Mouse (Mus musculus) C2C12 (cell line): Measurements from ENCODE around the gene Tmem150c. TPM values are rescaled to one million over a fixed set of nuclear protein-coding genes. Genes with fewer than 3 reads are reported as not detected.

ENCODE experiments used
- H3K27me3 ChIP-seq: one replicate; pipeline ENCODE4 v1.6.1; 2011; ENCODE audit not compliant: control insufficient read depth, insufficient read depth, insufficient read length
- H3K36me3 ChIP-seq: one replicate; pipeline ENCODE4 v1.6.1; 2011; ENCODE audit not compliant: control insufficient read depth, insufficient read depth
- H3K4me3 ChIP-seq: one replicate; pipeline ENCODE4 v1.5.1; 2011; ENCODE audit warnings: mild to moderate bottlenecking, control low read depth; ENCODE audit not compliant: poor library complexity, insufficient read depth, severe bottlenecking
- H3K79me2 ChIP-seq: one replicate; pipeline ENCODE4 v1.6.1; 2011; ENCODE audit not compliant: control insufficient read depth, insufficient read depth
- H3K79me3 ChIP-seq: one replicate; pipeline ENCODE4 v1.6.1; 2011; ENCODE audit warnings: low read depth, control low read depth
- H3ac ChIP-seq: one replicate; pipeline ENCODE3; 2011; ENCODE audit warnings: low read depth; ENCODE audit not compliant: control insufficient read depth, insufficient read length
- CEBPB ChIP-seq: IDR thresholded peaks from one replicate; pipeline ENCODE4 v1.6.1; 2011; ENCODE audit warnings: low read depth, mild to moderate bottlenecking, control low read depth, moderate library complexity
- CTCF ChIP-seq: IDR thresholded peaks from one replicate; pipeline ENCODE4 v1.5.1; 2011; ENCODE audit not compliant: control insufficient read depth, insufficient read depth, insufficient read length
- FOSL1 ChIP-seq: IDR thresholded peaks from one replicate; pipeline ENCODE4 v1.8.0; 2011; ENCODE audit warnings: mild to moderate bottlenecking, low read length; ENCODE audit not compliant: poor library complexity, insufficient read depth, severe bottlenecking
- MAX ChIP-seq: IDR thresholded peaks from one replicate; pipeline ENCODE4 v1.6.1; 2011; ENCODE audit warnings: mild to moderate bottlenecking, control low read depth
- MYOD1 ChIP-seq: IDR thresholded peaks from one replicate; pipeline ENCODE4 v1.6.1; 2011; ENCODE audit warnings: low read depth; ENCODE audit not compliant: control insufficient read depth, insufficient read length
- MYOG ChIP-seq: IDR thresholded peaks from one replicate; pipeline ENCODE4 v1.6.1; 2011; ENCODE audit not compliant: control insufficient read depth, insufficient read length; ENCODE audit errors: extremely low read depth
- USF1 ChIP-seq: IDR thresholded peaks from one replicate; pipeline ENCODE4 v1.6.1; 2011; ENCODE audit warnings: low read depth, mild to moderate bottlenecking, control low read depth, moderate library complexity
- polyA plus RNA-seq: library from polyadenylated mRNA; unstranded; fragments of >200 nt; fragmentation: generic; extraction: Trizol; gene quantifications from one replicate; pipeline ENCODE4 v1.2.1, GENCODE M21; 2012; ENCODE audit warnings: missing spikeins

Gene Tmem150c
- polyA plus RNA-seq, 1 experiment = not detected

- H3K4me3 ChIP-seq = no peak overlapping the region
- H3K36me3 ChIP-seq = peaks cover 14% of the 10 kb centered on the region
- H3ac ChIP-seq = no peak overlapping the region
- H3K27me3 ChIP-seq = no peaks in the 10 kb centered on the region
- peaks cover 69% of the 10 kb centered on the region for H3K79me2 ChIP-seq
- TF ChIP-seq FOSL1 (no peak), MAX (no peak)
- peaks cover 39% of the 10 kb centered on the region for H3K79me3 ChIP-seq
These were observed 104.6 kb downstream of the Tmem150c start for GRCm38 (mm10) chr5:100054807-100055547.

DNA sequence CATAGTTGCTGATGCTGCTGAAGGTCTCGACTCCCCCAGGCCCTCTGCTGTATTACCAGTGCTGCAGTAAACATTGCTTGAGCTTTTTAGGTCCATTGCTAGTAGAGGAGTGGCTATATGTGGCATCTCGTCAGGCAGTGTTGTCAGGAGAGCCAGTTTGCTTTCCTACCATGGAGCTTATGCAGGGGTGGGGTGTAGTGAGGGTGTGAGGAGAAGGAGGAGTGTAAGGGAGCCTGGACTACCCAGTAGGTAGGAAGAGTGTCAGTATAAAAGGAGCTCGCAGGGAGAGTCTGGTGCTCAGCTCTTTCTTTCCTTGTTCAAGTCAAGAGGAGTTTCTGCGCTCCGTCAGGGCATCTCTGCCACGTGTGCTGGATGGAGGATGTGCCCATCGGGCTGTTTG is 106.9 kb downstream of the Tmem150c start:
- no peaks in the 10 kb centered on the region for H3K27me3 ChIP-seq
- peaks cover 7% of the 10 kb centered on the region for H3K36me3 ChIP-seq
- no peak overlapping the region for H3K4me3 ChIP-seq
- peaks cover 89% of the 10 kb centered on the region for H3K79me2 ChIP-seq
- TF ChIP-seq MYOD1 (no peak), CEBPB (no peak), USF1 (no peak), FOSL1 (no peak), MYOG (no peak), CTCF (no peak), MAX (no peak)
- no peak overlapping the region for H3ac ChIP-seq
- peaks cover 58% of the 10 kb centered on the region for H3K79me3 ChIP-seq

- H3K4me3 ChIP-seq = no peak overlapping the region
- peaks cover 91% of the 10 kb centered on the region for H3K79me2 ChIP-seq
- H3K79me3 ChIP-seq = peaks cover 74% of the 10 kb centered on the region
- H3ac ChIP-seq = no peak overlapping the region
- no peaks in the 10 kb centered on the region for H3K27me3 ChIP-seq
- TF ChIP-seq FOSL1 = no peak
- TF ChIP-seq CEBPB = no peak
- TF ChIP-seq MYOG = no peak
- TF ChIP-seq USF1 = no peak
- no peak for TF ChIP-seq CTCF
- TF ChIP-seq MAX = no peak
- no peak for TF ChIP-seq MYOD1
- H3K36me3 ChIP-seq = peaks cover 7% of the 10 kb centered on the region
These were observed 109.7 kb downstream of the Tmem150c start for GRCm38 (mm10) chr5:100049904-100050303.

- no peak overlapping the region for H3K4me3 ChIP-seq
- H3K79me3 ChIP-seq = peaks cover 84% of the 10 kb centered on the region
- peaks cover 3% of the 10 kb centered on the region for H3K36me3 ChIP-seq
- TF ChIP-seq FOSL1 (no peak), MYOG (no peak), USF1 (no peak), MYOD1 (no peak), CEBPB (no peak), CTCF (no peak), MAX (no peak)
- peaks cover 95% of the 10 kb centered on the region for H3K79me2 ChIP-seq
- no peak overlapping the region for H3ac ChIP-seq
- H3K27me3 ChIP-seq = no peaks in the 10 kb centered on the region
These were observed 111.7 kb downstream of the Tmem150c start for GRCm38 (mm10) chr5:100047871-100048270.

DNA sequence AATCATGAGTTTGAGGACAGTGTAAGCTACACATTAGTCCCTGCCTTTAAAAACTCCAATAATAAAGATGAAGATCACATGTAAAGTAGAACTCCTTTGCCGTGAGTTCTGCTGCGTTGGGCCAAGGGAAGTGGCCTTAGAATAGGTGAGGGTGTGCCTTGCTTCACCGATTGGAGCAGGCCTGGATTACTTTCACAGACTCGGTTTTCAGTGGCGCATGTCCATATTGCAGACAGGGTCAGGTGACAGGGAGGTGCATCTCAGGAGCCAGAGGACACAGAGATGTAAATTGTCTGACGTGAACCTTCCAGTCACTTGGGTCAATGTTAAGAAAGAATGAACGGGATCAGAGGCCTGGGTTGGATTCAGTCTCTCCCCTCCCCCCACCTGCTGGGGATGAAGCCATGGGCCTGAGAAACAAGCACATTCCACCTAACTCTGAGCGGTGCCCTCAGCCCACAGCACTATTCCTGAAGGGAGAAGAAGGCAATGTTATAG is 112.4 kb downstream of the Tmem150c start:
- no peaks in the 10 kb centered on the region for H3K27me3 ChIP-seq
- TF ChIP-seq CEBPB (no peak), USF1 (no peak), MAX (no peak), CTCF (no peak), MYOD1 (no peak), MYOG (no peak), FOSL1 (no peak)
- H3ac ChIP-seq = no peak overlapping the region
- H3K36me3 ChIP-seq = peaks cover 3% of the 10 kb centered on the region
- peaks cover 95% of the 10 kb centered on the region for H3K79me2 ChIP-seq
- no peak overlapping the region for H3K4me3 ChIP-seq
- peaks cover 85% of the 10 kb centered on the region for H3K79me3 ChIP-seq

DNA sequence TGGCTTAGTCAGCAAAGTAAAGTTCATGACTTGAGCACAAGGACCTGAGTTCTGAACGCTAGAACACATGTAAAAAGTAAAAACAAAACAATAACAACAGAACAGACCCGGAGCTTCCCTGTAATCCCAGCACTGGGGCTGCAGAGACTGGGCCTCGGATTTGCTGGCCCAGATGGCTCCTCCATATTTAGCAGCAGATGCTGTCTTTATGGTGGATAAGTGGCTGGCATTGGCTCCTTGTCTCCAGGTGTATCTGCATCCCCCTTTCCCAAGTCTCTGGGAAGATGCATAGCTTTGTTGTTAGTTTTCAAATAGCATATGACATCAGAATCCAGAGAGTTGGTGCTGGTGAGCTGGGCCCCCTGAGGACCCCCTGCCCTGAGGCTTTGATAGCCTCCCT is 113.5 kb downstream of the Tmem150c start:
- Histone ChIP-seq H3K79me2 (peaks cover 100% of the 10 kb centered on the region), H3K36me3 (peaks cover 3% of the 10 kb centered on the region), H3ac (no peak overlapping the region), H3K4me3 (no peak overlapping the region), H3K79me3 (peaks cover 91% of the 10 kb centered on the region), H3K27me3 (no peaks in the 10 kb centered on the region)
- TF ChIP-seq MYOD1 (no peak), CTCF (no peak), MYOG (no peak), USF1 (no peak), CEBPB (no peak), FOSL1 (no peak), MAX (no peak)
